8 mouse cellular contexts compared by ENCODE assay signal in genomic region chr4:119966105-119967072, GRCm38 (mm10).
A peak's percentile ranks its signal among the peaks of the same experiment; 100 is the strongest.
DNase-seq lines count a peak whose midpoint lies in the region; ATAC-seq and TF ChIP-seq lines count a peak whose summit lies in the region.

No protein-coding gene starts in this region.

- H3K27me3 ChIP-seq in Patski = no peaks in the 10 kb centered on the region
- peaks cover 13% of the 10 kb centered on the region; the same call in 1 of the 2 replicates for H3K27me3 ChIP-seq in heart, embryonic 12.5 days (replicated peaks)
- 0 out of 2 replicates have a peak, but pooled peaks cover under 1% of the 10 kb centered on the region for H3K27me3 ChIP-seq in stomach, embryonic 15.5 days (replicated peaks)
- H3K27me3 ChIP-seq in forebrain, embryonic 10.5 days (ENCODE audit: poor library complexity, severe bottlenecking) = peaks cover 7% of the 10 kb centered on the region

- WGBS in heart, embryonic 12.5 days = 52% methylated on average over 20 of the region's 20 CpGs
- WGBS in stomach, embryonic 15.5 days = 51% methylated on average over 20 of the region's 20 CpGs
- WGBS in forebrain, embryonic 10.5 days = 68% methylated on average over 20 of the region's 20 CpGs

- H3K4me1 ChIP-seq in heart, embryonic 12.5 days (replicated peaks) = peaks cover 42% of the 10 kb centered on the region
- H3K4me1 ChIP-seq in stomach, embryonic 15.5 days = peaks cover 21% of the 10 kb centered on the region
- peaks cover 23% of the 10 kb centered on the region for H3K4me1 ChIP-seq in forebrain, embryonic 10.5 days

- H3K9me3 ChIP-seq in heart, embryonic 12.5 days (replicated peaks) = no peaks in the 10 kb centered on the region
- H3K9me3 ChIP-seq in stomach, embryonic 15.5 days = no peaks in the 10 kb centered on the region
- H3K9me3 ChIP-seq in forebrain, embryonic 10.5 days = no peaks in the 10 kb centered on the region

- H3K4me2 ChIP-seq in heart, embryonic 12.5 days = no peak overlapping the region
- no peak overlapping the region for H3K4me2 ChIP-seq in stomach, embryonic 15.5 days

- H3K27ac ChIP-seq in heart, embryonic 12.5 days (ENCODE audit: poor library complexity, severe bottlenecking) = peak overlapping the region; percentile 34; the same call in 1 of the 2 replicates
- H3K27ac ChIP-seq in stomach, embryonic 15.5 days = no peak overlapping the region
- H3K27ac ChIP-seq in forebrain, embryonic 10.5 days = no peak overlapping the region

- no peak overlapping the region for H3K4me3 ChIP-seq in heart, embryonic 12.5 days
- H3K4me3 ChIP-seq in stomach, embryonic 15.5 days (replicated peaks) = no peak overlapping the region
- H3K4me3 ChIP-seq in forebrain, embryonic 10.5 days = no peak overlapping the region

- POLR2A ChIA-PET in Patski (lab: Charles Lee) = interaction anchor here (0.9 kb wide), 1 partner anchor 8 kb away, joined by 4 read pairs; no protein-coding TSS in a partner anchor

- peak; percentile 41 for DNase-seq in adrenal gland, adult 2 months
- no peak for DNase-seq in adrenal gland, postnatal 36 days
- DNase-seq in Patski (ENCODE audit: low read depth, low spot score) = no peak
- DNase-seq in lung, adult 18-20 months = peak; percentile 70 to 82
- no peak for DNase-seq in B cell, adult 2 months
- no peak for DNase-seq in forebrain, embryonic 10.5 days (ENCODE audit: extremely low spot score, low spot score)

- no peak for TF ChIP-seq CTCF in Patski (IDR thresholded peaks at IDR 0.05)

- ATAC-seq in Patski = peak; percentile 31
- ATAC-seq in heart, embryonic 12.5 days (ENCODE audit: insufficient number of reproducible peaks, low FRiP score) = peak; percentile 24; the same call in 1 of the 2 replicates
- ATAC-seq in stomach, embryonic 15.5 days (ENCODE audit: insufficient read depth, low FRiP score, low read depth) = 0 out of 2 replicates have a peak, but pooled peaks have one; percentile 44

- no peak overlapping the region for H3K9ac ChIP-seq in heart, embryonic 12.5 days
- no peak overlapping the region for H3K9ac ChIP-seq in stomach, embryonic 15.5 days

- H3K36me3 ChIP-seq in heart, embryonic 12.5 days = no peaks in the 10 kb centered on the region
- no peaks in the 10 kb centered on the region for H3K36me3 ChIP-seq in stomach, embryonic 15.5 days
- no peaks in the 10 kb centered on the region for H3K36me3 ChIP-seq in forebrain, embryonic 10.5 days (replicated peaks)

- in situ Hi-C loops in Patski (cut with MboI; ENCODE audit: low pct_unique_long_range_greater_than_20kb) = no loop called here

- CTCF ChIA-PET in Patski (lab: Charles Lee) = interaction anchor here (0.9 kb wide), 1 partner anchor 16 kb away, joined by 3 read pairs; no protein-coding TSS in a partner anchor

Comparison
In these comparisons a context has a peak if more than half of its experiments do, and no peak if none do; other contexts are left out.
1. DNase-seq: peak in adrenal gland, adult 2 months (single experiment) and lung, adult 18-20 months (2 of 2); none in adrenal gland, postnatal 36 days (0 of 2), Patski (single experiment), B cell, adult 2 months (0 of 2) and forebrain, embryonic 10.5 days (single experiment).
2. Peak in every context shown above with its lines, with median percentiles within 50 percentile points of each other: ATAC-seq.